In genomic region chr7:65885819-65886218, GRCm38 (mm10) we compare ENCODE assay signal across 25 mouse cellular contexts. TPM values are rescaled to one million over a fixed set of nuclear protein-coding genes. Genes with fewer than 3 reads are reported as not detected.
DNase-seq lines count a peak whose midpoint lies in the region; ATAC-seq and TF ChIP-seq lines count a peak whose summit lies in the region.
"Had no signal": no experiment of that assay in that cellular context is flagged by ENCODE, and none has a peak within 500 bp of the region (broad histone marks: within the 10 kb centered on the region; RNA-seq: fewer than 3 reads in every experiment).

No protein-coding gene starts in this region.

- 95% methylated on average over 6 of the region's 6 CpGs for WGBS in hindbrain, postnatal 0 days
- WGBS in hindbrain, embryonic 12.5 days = 92% methylated on average over 6 of the region's 6 CpGs
- WGBS in liver, postnatal 0 days (ENCODE audit: insufficient replicate concordance) = 89% methylated on average over 6 of the region's 6 CpGs

- no peak overlapping the region for H3K9ac ChIP-seq in hindbrain, postnatal 0 days (replicated peaks; ENCODE audit: low read length)
- no peak overlapping the region for H3K9ac ChIP-seq in hindbrain, embryonic 12.5 days
- H3K9ac ChIP-seq in liver, postnatal 0 days (replicated peaks) = no peak overlapping the region
- H3K9ac ChIP-seq: embryonic facial prominence, embryonic 15.5 days; heart, embryonic 15.5 days; hindbrain, embryonic 14.5 days; limb, embryonic 13.5 days had no signal

- H3K27ac ChIP-seq in hindbrain, postnatal 0 days = no peak overlapping the region
- H3K27ac ChIP-seq in hindbrain, embryonic 12.5 days = no peak overlapping the region
- no peak overlapping the region for H3K27ac ChIP-seq in liver, postnatal 0 days (ENCODE audit: low read depth)
- H3K27ac ChIP-seq: embryonic facial prominence, embryonic 15.5 days; heart, embryonic 15.5 days; hindbrain, embryonic 14.5 days; limb, embryonic 13.5 days had no signal

- peak; percentile 48 for TF ChIP-seq CTCF in hindbrain, postnatal 0 days (IDR thresholded peaks at IDR 0.05; ENCODE audit: low read depth)
- TF ChIP-seq CTCF in liver, postnatal 0 days (IDR thresholded peaks at IDR 0.05; ENCODE audit: low read depth) = peak; percentile 43; the same call in 1 of the 2 replicates
- TF ChIP-seq CTCF in E14TG2a.4 (conservative IDR thresholded peaks at IDR 0.05; ENCODE audit: low read length) = peak; percentile 38

- H3K4me1 ChIP-seq in hindbrain, postnatal 0 days (ENCODE audit: insufficient read depth, low read length) = no peaks in the 10 kb centered on the region
- peaks cover 11% of the 10 kb centered on the region for H3K4me1 ChIP-seq in hindbrain, embryonic 12.5 days
- no peaks in the 10 kb centered on the region; the same call in 1 of the 2 replicates for H3K4me1 ChIP-seq in liver, postnatal 0 days (ENCODE audit: insufficient read depth)
- H3K4me1 ChIP-seq in E14TG2a.4 (replicated peaks; ENCODE audit: low read depth, low read length) = peaks cover 56% of the 10 kb centered on the region

- H3K4me3 ChIP-seq in hindbrain, postnatal 0 days (ENCODE audit: low read length) = no peak overlapping the region
- H3K4me3 ChIP-seq in hindbrain, embryonic 12.5 days = no peak overlapping the region
- no peak overlapping the region for H3K4me3 ChIP-seq in liver, postnatal 0 days (ENCODE audit: low read depth, low read length)
- H3K4me3 ChIP-seq in E14TG2a.4 (replicated peaks; ENCODE audit: low read length) = no peak overlapping the region
- H3K4me3 ChIP-seq: embryonic facial prominence, embryonic 15.5 days; heart, embryonic 15.5 days; limb, embryonic 13.5 days had no signal

- no peaks in the 10 kb centered on the region for H3K27me3 ChIP-seq in hindbrain, postnatal 0 days (ENCODE audit: insufficient read depth, low read length)
- no peaks in the 10 kb centered on the region; the same call in 1 of the 2 replicates for H3K27me3 ChIP-seq in hindbrain, embryonic 12.5 days
- no peaks in the 10 kb centered on the region for H3K27me3 ChIP-seq in liver, postnatal 0 days (ENCODE audit: insufficient read depth, low read length)
- H3K27me3 ChIP-seq in E14TG2a.4 (ENCODE audit: insufficient read depth, low read length) = no peaks in the 10 kb centered on the region
- H3K27me3 ChIP-seq: embryonic facial prominence, embryonic 15.5 days; limb, embryonic 13.5 days had no signal

- H3K36me3 ChIP-seq in hindbrain, postnatal 0 days (ENCODE audit: insufficient read depth, low read length) = no peaks in the 10 kb centered on the region
- H3K36me3 ChIP-seq in hindbrain, embryonic 12.5 days = no peaks in the 10 kb centered on the region
- no peaks in the 10 kb centered on the region for H3K36me3 ChIP-seq in liver, postnatal 0 days (replicated peaks; ENCODE audit: insufficient read depth, low read length)
- no peaks in the 10 kb centered on the region for H3K36me3 ChIP-seq in E14TG2a.4 (ENCODE audit: insufficient read depth, low read length)
- H3K36me3 ChIP-seq: embryonic facial prominence, embryonic 15.5 days; heart, embryonic 15.5 days; limb, embryonic 13.5 days had no signal

- TF ChIP-seq EP300 in liver, postnatal 0 days (IDR thresholded peaks at IDR 0.05; ENCODE audit: low read depth) = no peak

- H3K9me3 ChIP-seq in hindbrain, postnatal 0 days (ENCODE audit: low read length) = no peaks in the 10 kb centered on the region
- no peaks in the 10 kb centered on the region for H3K9me3 ChIP-seq in hindbrain, embryonic 12.5 days (replicated peaks)
- H3K9me3 ChIP-seq in liver, postnatal 0 days (ENCODE audit: low read length) = no peaks in the 10 kb centered on the region
- peaks cover 2% of the 10 kb centered on the region for H3K9me3 ChIP-seq in E14TG2a.4 (ENCODE audit: low read length)
- H3K9me3 ChIP-seq: embryonic facial prominence, embryonic 15.5 days; heart, embryonic 15.5 days; limb, embryonic 13.5 days had no signal

- ATAC-seq in hindbrain, postnatal 0 days = no peak
- ATAC-seq in hindbrain, embryonic 12.5 days (ENCODE audit: low FRiP score) = no peak
- ATAC-seq in liver, postnatal 0 days = no peak
- ATAC-seq: forebrain, embryonic 16.5 days had no signal

- DNase-seq in hindbrain, postnatal 0 days (ENCODE audit: low spot score) = no peak
- DNase-seq in liver, postnatal 0 days = no peak
- DNase-seq in liver = no peak
- DNase-seq in R1 (ENCODE audit: low read depth, low spot score) = peak; percentile 78
- no peak for DNase-seq in embryo, embryonic 10.5 days (ENCODE audit: low spot score)
- no peak for DNase-seq in cerebellum, adult 9-10 months
- DNase-seq: adrenal gland, postnatal 36 days; cerebellum, adult 11 months; cerebellum, postnatal 36 days; gastrocnemius, postnatal 25 days; heart, postnatal 36 days; kidney, adult 9 months; kidney, postnatal 36 days; lung, adult 18-20 months; lung, postnatal 4 days; thymus, adult 2 months; thymus, postnatal 4 days had no signal

- H3K4me2 ChIP-seq in hindbrain, postnatal 0 days (ENCODE audit: low read depth, low read length) = no peak overlapping the region
- H3K4me2 ChIP-seq in hindbrain, embryonic 12.5 days (replicated peaks) = no peak overlapping the region
- H3K4me2 ChIP-seq in liver, postnatal 0 days (ENCODE audit: low read depth, low read length) = no peak overlapping the region
- H3K4me2 ChIP-seq: embryonic facial prominence, embryonic 15.5 days; heart, embryonic 15.5 days; hindbrain, embryonic 14.5 days; limb, embryonic 13.5 days had no signal

RNA-seq across cellular contexts. Expression of gene Pcsk6, which starts 24.3 kb away (rescaled TPM):
- 13.0 and 20.1 TPM in 2 replicates for total RNA-seq in hindbrain, postnatal 0 days (2014; rRNA removed)
- polyA plus RNA-seq in hindbrain, postnatal 0 days (2015; fragmentation: Nextera tagmentation; extraction: Ambion mirVana) = 2.0 and 2.1 TPM in 2 replicates
- 1.4 TPM in 2 replicates for polyA plus RNA-seq in hindbrain, embryonic 12.5 days (2016; fragmentation: Nextera tagmentation; extraction: Ambion mirVana)
- 3.6 and 4.7 TPM in 2 replicates for polyA plus RNA-seq in liver, postnatal 0 days (2015; fragmentation: Nextera tagmentation; extraction: Ambion mirVana)
- total RNA-seq: neutrophil, adult 5-6 weeks had no signal
